Mouse (Mus musculus) hindbrain, embryonic 11.5 days (tissue): ENCODE measurements at regions not wholly inside any gene's neighbourhood (a gene's known extent, or its start where the extent isn't known, plus 50 kb on each side); places are given as distances from the start of the nearest gene placed in this dataset.
"Not testable (repeated sequence)": the region's sequence is repeated elsewhere in the genome, so short reads cannot be mapped to it uniquely, and the experiment has no call there.

Source experiments
- ATAC-seq: fragments of 200-750 bp; cut with Nextera tagmentation; 2 replicates; pipeline ENCODE4 v1.8.0; 2017; ENCODE audit warnings: mild to moderate bottlenecking, moderate TSS enrichment, moderate library complexity; ENCODE audit not compliant: low FRiP score
- DNase-seq: peaks from one replicate; pipeline ENCODE4 v3.0.0-alpha.2; 2015; ENCODE audit warnings: low spot score
- H3K27ac ChIP-seq: fragments of 300-500 bp; sonication (generic); 2 replicates; pipeline ENCODE4 v1.5.1; 2014; ENCODE audit warnings: mild to moderate bottlenecking, low read depth, low read length
- H3K27me3 ChIP-seq: fragments of 300-500 bp; sonication (generic); 2 replicates; pipeline ENCODE4 v1.6.1; 2014; ENCODE audit warnings: mild to moderate bottlenecking, low read length, moderate library complexity, mixed read lengths; ENCODE audit not compliant: control insufficient read depth, insufficient read depth
- H3K36me3 ChIP-seq: fragments of 300-500 bp; sonication (generic); 2 replicates; pipeline ENCODE4 v1.6.1; 2014; ENCODE audit warnings: mild to moderate bottlenecking, low read length, moderate library complexity, mixed read lengths; ENCODE audit not compliant: control insufficient read depth, insufficient read depth
- H3K4me1 ChIP-seq: fragments of 300-500 bp; sonication (generic); replicated peaks from 2 replicates; pipeline ENCODE4 v1.6.1; 2014; ENCODE audit warnings: low read length, mixed read lengths; ENCODE audit not compliant: control insufficient read depth, insufficient read depth
- H3K4me2 ChIP-seq: fragments of 300-500 bp; sonication (generic); replicated peaks from 2 replicates; pipeline ENCODE4 v1.6.1; 2014; ENCODE audit warnings: mild to moderate bottlenecking, low read depth, low read length
- H3K4me3 ChIP-seq: fragments of 300-500 bp; sonication (generic); 2 replicates; pipeline ENCODE4 v1.5.1; 2014; ENCODE audit warnings: low read depth, low read length
- H3K9ac ChIP-seq: fragments of 300-500 bp; sonication (generic); 2 replicates; pipeline ENCODE4 v1.6.1; 2014; ENCODE audit warnings: low read depth, low read length
- H3K9me3 ChIP-seq: fragments of 300-500 bp; sonication (generic); 2 replicates; pipeline ENCODE4 v1.6.1; 2016; ENCODE audit warnings: low read length; ENCODE audit not compliant: control insufficient read depth
- WGBS: fragments of 180-500 bp; shearing (Covaris S2); extraction: QIAGEN DNeasy Blood & Tissue Kit; methylation state at CpG from one replicate; pipeline ENCODE4 v1.1.7; 2014; 5-methylcytosine and 5-hydroxymethylcytosine counted together

DNA sequence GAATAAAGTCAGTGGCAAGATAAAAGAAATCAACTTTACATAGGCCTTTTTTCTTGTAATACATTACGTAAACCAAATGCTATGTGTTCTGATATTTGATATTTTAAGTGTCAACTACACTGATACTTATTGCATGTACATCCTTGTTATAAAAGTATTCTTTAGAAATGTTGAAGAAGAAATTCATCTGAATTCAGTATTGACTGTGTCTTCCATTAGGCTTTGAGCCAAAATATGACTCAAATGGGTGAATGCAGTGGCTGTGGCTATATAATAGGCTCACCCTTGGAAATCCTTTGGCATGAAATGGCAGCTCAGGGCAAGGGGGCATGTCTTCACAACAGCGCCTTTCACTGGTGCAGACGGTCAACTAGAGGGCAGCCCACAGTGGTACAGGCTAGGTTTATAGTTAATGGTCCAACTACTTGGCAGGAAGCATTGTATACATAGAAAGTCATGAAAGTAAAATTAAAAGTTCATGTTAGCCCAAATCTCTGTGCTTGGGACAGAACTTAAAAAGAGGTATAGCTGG lies 217.9 kb downstream of the Cetn3 start:
- H3K9me3 ChIP-seq: no peaks in the 10 kb centered on the region
- ATAC-seq (peak; percentile 70; the same call in 1 of the 2 replicates), DNase-seq (no peak)
- H3K4me2 ChIP-seq: no peak overlapping the region
- H3K4me3 ChIP-seq: no peak overlapping the region
- no peaks in the 10 kb centered on the region for H3K36me3 ChIP-seq
- WGBS: 83% methylated on average over 3 of the region's 3 CpGs
- H3K27ac ChIP-seq: no peak overlapping the region
- no peaks in the 10 kb centered on the region for H3K27me3 ChIP-seq
- H3K4me1 ChIP-seq: no peaks in the 10 kb centered on the region
- H3K9ac ChIP-seq: no peak overlapping the region

DNA sequence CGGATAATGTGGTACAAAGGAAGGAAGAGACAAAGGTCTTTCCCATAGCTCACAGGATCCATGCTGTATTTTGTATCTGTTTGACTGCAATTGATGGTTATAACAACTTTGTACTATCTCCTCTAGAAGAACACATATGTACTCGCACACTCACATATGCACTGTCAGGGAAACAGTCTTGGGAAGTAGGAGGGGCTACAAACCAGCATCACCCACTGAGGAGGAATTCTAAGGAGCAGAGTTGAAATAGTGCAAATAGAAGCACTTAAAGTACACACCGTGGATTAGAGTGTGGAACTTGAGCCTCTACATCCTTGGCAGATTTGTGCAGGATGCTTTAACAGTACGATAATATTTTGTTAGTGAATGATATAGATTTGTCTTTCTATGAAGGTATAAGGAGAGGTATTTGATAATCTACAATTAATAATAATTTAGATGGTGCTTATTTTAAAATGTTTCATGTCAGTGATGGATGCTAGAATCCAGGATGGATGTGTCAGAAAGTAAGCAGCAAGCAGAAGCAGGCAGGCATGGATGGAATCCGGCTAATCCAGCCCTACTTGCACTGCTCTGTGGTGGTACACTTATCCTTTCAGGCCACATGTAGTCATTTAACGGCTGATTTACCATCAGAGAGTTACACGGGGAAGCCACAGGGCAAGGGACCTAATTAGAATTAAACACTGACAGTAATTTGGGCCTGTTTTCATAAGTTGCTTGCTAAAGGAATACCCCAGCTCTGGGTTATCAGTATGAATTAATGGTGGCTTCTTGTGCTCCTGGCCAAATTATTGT lies 223.3 kb downstream of the Cetn3 start:
- DNase-seq: no peak
- Histone ChIP-seq H3K36me3 (no peaks in the 10 kb centered on the region), H3K4me2 (no peak overlapping the region), H3K27me3 (no peaks in the 10 kb centered on the region), H3K27ac (no peak overlapping the region), H3K4me1 (no peaks in the 10 kb centered on the region), H3K9me3 (no peaks in the 10 kb centered on the region), H3K9ac (no peak overlapping the region), H3K4me3 (no peak overlapping the region)
- ATAC-seq: no peak
- WGBS: 73% methylated on average over 7 of the region's 7 CpGs

- Histone ChIP-seq H3K4me3 (no peak overlapping the region), H3K4me2 (no peak overlapping the region), H3K4me1 (no peaks in the 10 kb centered on the region), H3K27me3 (no peaks in the 10 kb centered on the region), H3K9ac (no peak overlapping the region), H3K27ac (no peak overlapping the region), H3K36me3 (no peaks in the 10 kb centered on the region), H3K9me3 (no peaks in the 10 kb centered on the region)
- ATAC-seq (no peak), DNase-seq (no peak)
Observed at GRCm38 (mm10) chr13:82007222-82007621, 224.3 kb downstream of the Cetn3 start.

GRCm38 (mm10) chr13:82039623-82040022 lies 256.7 kb downstream of the Cetn3 start:
- Histone ChIP-seq H3K9ac (no peak overlapping the region), H3K27ac (no peak overlapping the region)
- WGBS: 47% methylated on average over 2 of the region's 2 CpGs

GRCm38 (mm10) chr13:82058131-82058731 lies 275.4 kb downstream of the Cetn3 start:
- no peak overlapping the region for H3K4me2 ChIP-seq
- no peaks in the 10 kb centered on the region for H3K27me3 ChIP-seq
- DNase-seq (no peak), ATAC-seq (no peak)
- no peaks in the 10 kb centered on the region for H3K36me3 ChIP-seq
- no peak overlapping the region for H3K4me3 ChIP-seq
- H3K9me3 ChIP-seq: no peaks in the 10 kb centered on the region
- WGBS: 63% methylated on average over 3 of the region's 3 CpGs
- H3K27ac ChIP-seq: no peak overlapping the region
- H3K9ac ChIP-seq: no peak overlapping the region
- H3K4me1 ChIP-seq: no peaks in the 10 kb centered on the region

More at GRCm38 (mm10) chr13:82039623-82040022, 256.7 kb downstream of the Cetn3 start:
- Histone ChIP-seq H3K4me3 (no peak overlapping the region), H3K36me3 (no peaks in the 10 kb centered on the region), H3K9me3 (no peaks in the 10 kb centered on the region), H3K27me3 (no peaks in the 10 kb centered on the region), H3K4me1 (no peaks in the 10 kb centered on the region), H3K4me2 (no peak overlapping the region)
- DNase-seq (no peak), ATAC-seq (no peak)

- Histone ChIP-seq H3K4me2 (no peak overlapping the region), H3K36me3 (no peaks in the 10 kb centered on the region), H3K27me3 (no peaks in the 10 kb centered on the region), H3K9me3 (no peaks in the 10 kb centered on the region), H3K4me1 (no peaks in the 10 kb centered on the region), H3K4me3 (no peak overlapping the region), H3K27ac (no peak overlapping the region), H3K9ac (no peak overlapping the region)
- no peak for DNase-seq
- no peak for ATAC-seq
- 82% methylated on average over 3 of the region's 3 CpGs for WGBS
Observed at GRCm38 (mm10) chr13:82058872-82059271, 276.0 kb downstream of the Cetn3 start.

- no peaks in the 10 kb centered on the region for H3K4me1 ChIP-seq
- H3K4me3 ChIP-seq: no peak overlapping the region
- WGBS: 54% methylated on average over 5 of the region's 5 CpGs
Observed at GRCm38 (mm10) chr13:82059498-82059897, 276.6 kb downstream of the Cetn3 start.

DNA sequence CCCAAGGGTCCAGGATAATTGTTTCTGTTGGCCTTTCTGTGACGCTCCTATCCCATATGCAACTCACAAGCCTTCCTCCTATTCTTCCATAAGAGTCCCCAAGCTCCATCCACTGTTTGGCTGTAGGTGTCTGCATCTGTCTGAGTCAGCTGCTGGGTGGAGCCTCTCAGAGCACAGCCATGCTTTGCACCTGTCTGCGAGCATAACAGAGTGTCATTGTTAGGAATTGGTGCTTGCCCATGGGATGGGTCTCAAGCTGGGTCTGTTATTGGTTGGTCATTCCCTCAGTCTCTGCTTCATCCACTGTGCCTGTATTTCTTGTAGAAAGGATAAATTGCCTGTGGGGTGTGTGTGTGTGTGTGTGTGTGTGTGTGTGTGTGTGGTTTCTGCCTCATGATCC lies 281.0 kb downstream of the Cetn3 start:
- H3K4me3 ChIP-seq, H3K4me1 ChIP-seq, H3K27me3 ChIP-seq, H3K9me3 ChIP-seq, ATAC-seq, H3K36me3 ChIP-seq, H3K4me2 ChIP-seq, DNase-seq, H3K9ac ChIP-seq, H3K27ac ChIP-seq: not testable (repeated sequence)
- 95% methylated on average over 2 of the region's 2 CpGs for WGBS

More at GRCm38 (mm10) chr13:82059498-82059897, 276.6 kb downstream of the Cetn3 start:
- Histone ChIP-seq H3K4me2 (no peak overlapping the region), H3K27me3 (no peaks in the 10 kb centered on the region), H3K9me3 (no peaks in the 10 kb centered on the region), H3K27ac (no peak overlapping the region), H3K36me3 (no peaks in the 10 kb centered on the region), H3K9ac (no peak overlapping the region)
- DNase-seq (peak; percentile 30), ATAC-seq (peak; percentile 80)

DNA sequence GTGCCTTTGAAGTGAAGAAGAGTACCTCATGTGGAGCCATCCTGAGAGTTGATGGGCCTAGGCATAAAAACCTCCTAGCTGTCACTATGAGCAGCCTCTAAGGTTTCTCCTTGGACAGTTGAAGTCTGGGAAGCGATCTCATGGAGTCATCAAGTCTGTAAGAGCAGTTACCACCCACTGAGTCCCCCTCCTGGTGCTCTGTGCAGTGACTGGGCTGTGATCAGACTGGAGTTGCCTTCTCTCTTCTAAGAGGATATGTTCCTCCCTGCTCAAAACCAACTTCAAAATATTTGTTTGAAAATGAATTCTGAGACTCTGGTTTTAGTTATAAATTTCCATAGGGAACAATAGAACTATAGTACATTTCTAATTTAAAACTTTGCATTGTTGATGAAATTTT lies 283.3 kb downstream of the Cetn3 start:
- Histone ChIP-seq H3K27me3 (no peaks in the 10 kb centered on the region), H3K9me3 (no peaks in the 10 kb centered on the region), H3K4me3 (no peak overlapping the region), H3K36me3 (no peaks in the 10 kb centered on the region), H3K27ac (no peak overlapping the region), H3K4me1 (no peaks in the 10 kb centered on the region), H3K4me2 (no peak overlapping the region), H3K9ac (no peak overlapping the region)
- DNase-seq (no peak), ATAC-seq (no peak)
- 50% methylated on average over 1 of the region's 1 CpGs for WGBS
